ENCODE assay signal across 8 mouse cellular contexts in genomic region chr9:78520780-78521601, GRCm38 (mm10). TPM values are rescaled to one million over a fixed set of nuclear protein-coding genes. Genes with fewer than 3 reads are reported as not detected.
A peak's percentile ranks its signal among the peaks of the same experiment; 100 is the strongest.
DNase-seq lines count a peak whose midpoint lies in the region; ATAC-seq and TF ChIP-seq lines count a peak whose summit lies in the region.

No protein-coding gene starts in this region.

- H3ac ChIP-seq in myocyte (ENCODE audit: control insufficient read depth, insufficient read length), result peak overlapping the region; percentile 18

- TF ChIP-seq CTCF in kidney, postnatal 0 days (IDR thresholded peaks at IDR 0.05; ENCODE audit: low read depth), result no peak

- peaks cover 15% of the 10 kb centered on the region for H3K4me1 ChIP-seq in embryonic facial prominence, embryonic 12.5 days
- H3K4me1 ChIP-seq in heart, embryonic 16.5 days (ENCODE audit: control insufficient read depth, insufficient read depth, low read length), result peaks cover 11% of the 10 kb centered on the region
- 0 out of 2 replicates have a peak, but pooled peaks cover 6% of the 10 kb centered on the region for H3K4me1 ChIP-seq in kidney, postnatal 0 days (replicated peaks; ENCODE audit: insufficient read depth, low read length)
- H3K4me1 ChIP-seq in liver, embryonic 15.5 days (replicated peaks), result peaks cover 40% of the 10 kb centered on the region

- H3K4me3 ChIP-seq in embryonic facial prominence, embryonic 12.5 days, result peak overlapping the region; percentile 48
- H3K4me3 ChIP-seq in heart, embryonic 16.5 days (ENCODE audit: low read length), result peak overlapping the region; percentile 58
- peak overlapping the region; percentile 43 for H3K4me3 ChIP-seq in kidney, postnatal 0 days (replicated peaks; ENCODE audit: low read depth, low read length)
- H3K4me3 ChIP-seq in liver, embryonic 15.5 days (replicated peaks), result peak overlapping the region; percentile 56
- peak overlapping the region; percentile 37 for H3K4me3 ChIP-seq in myocyte

- TF ChIP-seq POLR2A in myocyte (IDR thresholded peaks at IDR 0.05; ENCODE audit: insufficient read length, low read depth), result no peak

- ATAC-seq in embryonic facial prominence, embryonic 12.5 days (ENCODE audit: insufficient number of reproducible peaks, insufficient read depth, low FRiP score, low TSS enrichment), result 0 out of 2 replicates have a peak, but pooled peaks have one; percentile 32
- ATAC-seq in heart, embryonic 16.5 days (replicated peaks; ENCODE audit: extremely low read depth, insufficient read depth, low FRiP score), result peak; percentile 29; the same call in 1 of the 2 replicates
- ATAC-seq in kidney, postnatal 0 days (replicated peaks; ENCODE audit: low FRiP score, low read depth), result peak; percentile 53
- ATAC-seq in liver, embryonic 15.5 days (ENCODE audit: insufficient read depth), result peak; percentile 20

- no peaks in the 10 kb centered on the region for H3K79me2 ChIP-seq in myocyte (ENCODE audit: control insufficient read depth, insufficient read depth)

- H3K36me3 ChIP-seq in embryonic facial prominence, embryonic 12.5 days, result no peaks in the 10 kb centered on the region
- H3K36me3 ChIP-seq in heart, embryonic 16.5 days (ENCODE audit: control insufficient read depth, insufficient read depth), result no peaks in the 10 kb centered on the region
- H3K36me3 ChIP-seq in kidney, postnatal 0 days (ENCODE audit: insufficient read depth, low read length), result no peaks in the 10 kb centered on the region
- no peaks in the 10 kb centered on the region for H3K36me3 ChIP-seq in liver, embryonic 15.5 days (replicated peaks)
- H3K36me3 ChIP-seq in myocyte (ENCODE audit: control insufficient read depth, insufficient read depth), result no peaks in the 10 kb centered on the region

- DNase-seq in CD4-positive, CD25-positive, alpha-beta regulatory T cell, adult 2 months (ENCODE audit: low read depth, low spot score), result peak; percentile 34
- DNase-seq in adrenal gland, adult 18-20 months (ENCODE audit: low spot score in 2 of 2), result peak; percentile 40 to 50
- peak; percentile 40 for DNase-seq in kidney, postnatal 0 days (ENCODE audit: low spot score)
- DNase-seq in thymus, postnatal 10 days (ENCODE audit: low spot score in 2 of 2), result peak; percentile 6 to 8

- 2% methylated on average over 40 of the region's 40 CpGs for WGBS in embryonic facial prominence, embryonic 12.5 days
- WGBS in heart, embryonic 16.5 days, result 2% methylated on average over 40 of the region's 40 CpGs
- 2% methylated on average over 40 of the region's 40 CpGs for WGBS in kidney, postnatal 0 days
- WGBS in liver, embryonic 15.5 days (ENCODE audit: insufficient replicate concordance), result 2% methylated on average over 40 of the region's 40 CpGs

- H3K27me3 ChIP-seq in embryonic facial prominence, embryonic 12.5 days, result no peaks in the 10 kb centered on the region
- no peaks in the 10 kb centered on the region for H3K27me3 ChIP-seq in heart, embryonic 16.5 days (ENCODE audit: control insufficient read depth, insufficient read depth, low read length)
- H3K27me3 ChIP-seq in kidney, postnatal 0 days (ENCODE audit: insufficient read depth, low read length), result no peaks in the 10 kb centered on the region
- H3K27me3 ChIP-seq in liver, embryonic 15.5 days, result peaks cover 12% of the 10 kb centered on the region
- H3K27me3 ChIP-seq in myocyte (ENCODE audit: control insufficient read depth, insufficient read depth, insufficient read length), result no peaks in the 10 kb centered on the region

- H3K27ac ChIP-seq in embryonic facial prominence, embryonic 12.5 days, result peak overlapping the region; percentile 70
- peak overlapping the region; percentile 68 for H3K27ac ChIP-seq in heart, embryonic 16.5 days (ENCODE audit: low read length)
- H3K27ac ChIP-seq in kidney, postnatal 0 days, result peak overlapping the region; percentile 77
- peak overlapping the region; percentile 68 for H3K27ac ChIP-seq in liver, embryonic 15.5 days (replicated peaks)

- peak overlapping the region; percentile 90 for H3K4me2 ChIP-seq in embryonic facial prominence, embryonic 12.5 days (replicated peaks)
- H3K4me2 ChIP-seq in heart, embryonic 16.5 days (ENCODE audit: low read depth, low read length), result peak overlapping the region; percentile 91
- peak overlapping the region; percentile 88 for H3K4me2 ChIP-seq in kidney, postnatal 0 days (ENCODE audit: low read length)
- peak overlapping the region; percentile 82 for H3K4me2 ChIP-seq in liver, embryonic 15.5 days
- H3K4me2 ChIP-seq in myocyte (ENCODE audit: low read depth), result peak overlapping the region; percentile 86

- peak overlapping the region; percentile 51 for H3K9ac ChIP-seq in embryonic facial prominence, embryonic 12.5 days
- H3K9ac ChIP-seq in heart, embryonic 16.5 days (ENCODE audit: low read length), result peak overlapping the region; percentile 73
- H3K9ac ChIP-seq in kidney, postnatal 0 days (ENCODE audit: low read depth, low read length), result peak overlapping the region; percentile 60
- H3K9ac ChIP-seq in liver, embryonic 15.5 days, result peak overlapping the region; percentile 42

- H3K9me3 ChIP-seq in embryonic facial prominence, embryonic 12.5 days, result no peaks in the 10 kb centered on the region
- no peaks in the 10 kb centered on the region for H3K9me3 ChIP-seq in heart, embryonic 16.5 days (replicated peaks; ENCODE audit: control insufficient read depth, low read length)
- H3K9me3 ChIP-seq in kidney, postnatal 0 days (replicated peaks; ENCODE audit: low read length), result no peaks in the 10 kb centered on the region
- H3K9me3 ChIP-seq in liver, embryonic 15.5 days (replicated peaks), result no peaks in the 10 kb centered on the region

TF ChIP-seq in myocyte, 11 proteins besides CTCF, POLR2A, EP300 and RAD21:
- TF ChIP-seq CEBPB (IDR thresholded peaks at IDR 0.05; ENCODE audit: insufficient read depth, poor library complexity, severe bottlenecking), result no peak
- no peak for TF ChIP-seq USF1 (IDR thresholded peaks at IDR 0.05; ENCODE audit: low read depth)
- TF ChIP-seq TCF12 (IDR thresholded peaks at IDR 0.05; ENCODE audit: insufficient read depth, poor library complexity, severe bottlenecking), result no peak
- TF ChIP-seq MYOD1 (IDR thresholded peaks at IDR 0.05; ENCODE audit: control insufficient read depth in 1 of 3, insufficient read length in 2 of 3, low read depth in 2 of 3), result no peak
- no peak for TF ChIP-seq MYOG (IDR thresholded peaks at IDR 0.05; ENCODE audit: control insufficient read depth in 1 of 3, insufficient read depth in 1 of 3, insufficient read length in 2 of 3, low read depth in 2 of 3)
- no peak for TF ChIP-seq SRF (IDR thresholded peaks at IDR 0.05; ENCODE audit: control insufficient read depth, insufficient read length, low read depth)
- TF ChIP-seq REST (IDR thresholded peaks at IDR 0.05; ENCODE audit: insufficient read depth, insufficient read length), result no peak
- no peak for TF ChIP-seq MAX (IDR thresholded peaks at IDR 0.05; ENCODE audit: low read depth)
- TF ChIP-seq TCF3 (IDR thresholded peaks at IDR 0.05; ENCODE audit: insufficient read length, low read depth), result no peak
- no peak for TF ChIP-seq E2F4 (IDR thresholded peaks at IDR 0.05; ENCODE audit: insufficient read depth)
- TF ChIP-seq POLR2AphosphoS2 (IDR thresholded peaks at IDR 0.05; ENCODE audit: insufficient read length, low read depth), result no peak

RNA-seq across cellular contexts. Expression of gene Eef1a1, which starts 32.0 kb away (rescaled TPM):
- 1,000 to 10,000 TPM; 6,346 to 6,879 TPM for total RNA-seq in adrenal gland, adult 18-20 months (2021)
- polyA plus RNA-seq in embryonic facial prominence, embryonic 12.5 days (2016; fragmentation: Nextera tagmentation; extraction: Ambion mirVana), result 3,992 and 4,191 TPM in 2 replicates
- polyA plus RNA-seq in heart, embryonic 16.5 days (2015; fragmentation: Nextera tagmentation; extraction: Ambion mirVana), result 3,112 and 3,297 TPM in 2 replicates
- 4,583 and 4,728 TPM in 2 replicates for polyA plus RNA-seq in kidney, postnatal 0 days (2015; fragmentation: Nextera tagmentation; extraction: Ambion mirVana)
- 2,003 and 2,036 TPM in 2 replicates for polyA plus RNA-seq in liver, embryonic 15.5 days (2015; fragmentation: Nextera tagmentation; extraction: Ambion mirVana)
- polyA plus RNA-seq in myocyte (2012; fragmentation: generic; extraction: Trizol), result 8,203 TPM

Comparison
In these comparisons a context has a peak if more than half of its experiments do, and no peak if none do; other contexts are left out.
1. Peak in every context shown above with its lines: DNase-seq, ATAC-seq, H3K4me3 ChIP-seq and H3K27ac ChIP-seq.